Mouse (Mus musculus): Measurements from ENCODE around the gene Caly. TPM values are rescaled to one million over a fixed set of nuclear protein-coding genes. Genes with fewer than 3 reads are reported as not detected.

The Caly gene
- polyA plus RNA-seq, 1 experiment from 2014 or later: 11.4 TPM

- Histone ChIP-seq H3K4me3 (ENCODE audit: low read depth, low read length) (no peak overlapping the region), H3K36me3 (ENCODE audit: control insufficient read depth, insufficient read depth, low read length) (no peaks in the 10 kb centered on the region), H3K27ac (ENCODE audit: low read depth, low read length) (no peak overlapping the region), H3K4me2 (ENCODE audit: low read depth) (no peak overlapping the region), H3K9me3 (ENCODE audit: control insufficient read depth, low read length) (no peaks in the 10 kb centered on the region), H3K9ac (ENCODE audit: low read length) (no peak overlapping the region), H3K4me1 (ENCODE audit: control insufficient read depth, insufficient read depth, low read length) (no peaks in the 10 kb centered on the region), H3K27me3 (ENCODE audit: control insufficient read depth, insufficient read depth, low read length) (no peaks in the 10 kb centered on the region)
- WGBS: 43% methylated on average over 1 of the region's 1 CpGs
- ATAC-seq (ENCODE audit: insufficient read depth, low FRiP score, low TSS enrichment) (no peak), DNase-seq (ENCODE audit: low spot score) (no peak)
These were observed 13.2 kb upstream of the Caly start for GRCm38 (mm10) chr7:140095556-140095955.

- no peak for DNase-seq (ENCODE audit: low spot score)
- Histone ChIP-seq H3K4me3 (ENCODE audit: low read depth, low read length) (no peak overlapping the region), H3K4me1 (ENCODE audit: control insufficient read depth, insufficient read depth, low read length) (no peaks in the 10 kb centered on the region), H3K4me2 (ENCODE audit: low read depth) (no peak overlapping the region), H3K36me3 (ENCODE audit: control insufficient read depth, insufficient read depth, low read length) (no peaks in the 10 kb centered on the region), H3K9me3 (ENCODE audit: control insufficient read depth, low read length) (no peaks in the 10 kb centered on the region), H3K9ac (ENCODE audit: low read length) (no peak overlapping the region), H3K27ac (ENCODE audit: low read depth, low read length) (no peak overlapping the region), H3K27me3 (ENCODE audit: control insufficient read depth, insufficient read depth, low read length) (no peaks in the 10 kb centered on the region)
- ATAC-seq (ENCODE audit: insufficient read depth, low FRiP score, low TSS enrichment): no peak
- 66% methylated on average over 5 of the region's 5 CpGs for WGBS
These were observed 12.6 kb upstream of the Caly start for GRCm38 (mm10) chr7:140094954-140095353.

- Histone ChIP-seq H3K4me1 (ENCODE audit: control insufficient read depth, insufficient read depth, low read length) (no peaks in the 10 kb centered on the region), H3K36me3 (ENCODE audit: control insufficient read depth, insufficient read depth, low read length) (no peaks in the 10 kb centered on the region), H3K9ac (ENCODE audit: low read length) (no peak within 1 kb of the TSS), H3K4me3 (ENCODE audit: low read depth, low read length) (no peak within 1 kb of the TSS), H3K9me3 (ENCODE audit: control insufficient read depth, low read length) (no peaks in the 10 kb centered on the region), H3K27ac (ENCODE audit: low read depth, low read length) (no peak within 1 kb of the TSS), H3K4me2 (ENCODE audit: low read depth) (no peak within 1 kb of the TSS), H3K27me3 (ENCODE audit: control insufficient read depth, insufficient read depth, low read length) (no peaks in the 10 kb centered on the region)
- no peak for ATAC-seq (ENCODE audit: insufficient read depth, low FRiP score, low TSS enrichment)
- DNase-seq (ENCODE audit: low spot score): no peak
- whole genome bisulfite sequencing: 58% methylated on average over 5 of the region's 5 CpGs
These were observed 10.7 kb upstream of the Caly start, which contains the start of gene Prap1 for GRCm38 (mm10) chr7:140092924-140093528. Prap1 (plus strand) TSS chr7:140093395.

- no peak overlapping the region for H3K9ac ChIP-seq (ENCODE audit: low read length)
- no peaks in the 10 kb centered on the region for H3K4me1 ChIP-seq (ENCODE audit: control insufficient read depth, insufficient read depth, low read length)
- 81% methylated on average over 10 of the region's 10 CpGs for WGBS
- H3K27me3 ChIP-seq (ENCODE audit: control insufficient read depth, insufficient read depth, low read length): no peaks in the 10 kb centered on the region
- DNase-seq (ENCODE audit: low spot score) (no peak), ATAC-seq (ENCODE audit: insufficient read depth, low FRiP score, low TSS enrichment) (no peak)
- no peak overlapping the region for H3K27ac ChIP-seq (ENCODE audit: low read depth, low read length)
- H3K36me3 ChIP-seq (ENCODE audit: control insufficient read depth, insufficient read depth, low read length): no peaks in the 10 kb centered on the region
- H3K4me2 ChIP-seq (ENCODE audit: low read depth): no peak overlapping the region
- H3K9me3 ChIP-seq (ENCODE audit: control insufficient read depth, low read length): no peaks in the 10 kb centered on the region
- H3K4me3 ChIP-seq (ENCODE audit: low read depth, low read length): no peak overlapping the region
These were observed 8.3 kb upstream of the Caly start for GRCm38 (mm10) chr7:140090601-140091000.

- peaks cover 24% of the 10 kb centered on the region for H3K27me3 ChIP-seq (ENCODE audit: control insufficient read depth, insufficient read depth, low read length)
- DNase-seq (ENCODE audit: low spot score) (no peak), ATAC-seq (ENCODE audit: insufficient read depth, low FRiP score, low TSS enrichment) (0 out of 2 replicates have a peak, but pooled peaks have one; percentile 25)
- peak overlapping the region; percentile 50 for H3K4me2 ChIP-seq (ENCODE audit: low read depth)
- no peaks in the 10 kb centered on the region for H3K36me3 ChIP-seq (ENCODE audit: control insufficient read depth, insufficient read depth, low read length)
- H3K27ac ChIP-seq (ENCODE audit: low read depth, low read length): no peak overlapping the region
- H3K9ac ChIP-seq (ENCODE audit: low read length): peak overlapping the region; percentile 18
- 15% methylated on average over 20 of the region's 20 CpGs for WGBS
- peak overlapping the region; percentile 27 for H3K4me3 ChIP-seq (ENCODE audit: low read depth, low read length)
- H3K4me1 ChIP-seq (ENCODE audit: control insufficient read depth, insufficient read depth, low read length): peaks cover 14% of the 10 kb centered on the region
- no peaks in the 10 kb centered on the region for H3K9me3 ChIP-seq (ENCODE audit: control insufficient read depth, low read length)
These were observed 723 bp downstream of the Caly start for GRCm38 (mm10) chr7:140081408-140082241.

- Histone ChIP-seq H3K4me2 (ENCODE audit: low read depth) (peak overlapping the region; percentile 50), H3K4me3 (ENCODE audit: low read depth, low read length) (peak overlapping the region; percentile 27), H3K27ac (ENCODE audit: low read depth, low read length) (peak overlapping the region; percentile 40; the same call in 1 of the 2 replicates), H3K36me3 (ENCODE audit: control insufficient read depth, insufficient read depth, low read length) (no peaks in the 10 kb centered on the region), H3K27me3 (ENCODE audit: control insufficient read depth, insufficient read depth, low read length) (peaks cover 24% of the 10 kb centered on the region), H3K9me3 (ENCODE audit: control insufficient read depth, low read length) (no peaks in the 10 kb centered on the region), H3K4me1 (ENCODE audit: control insufficient read depth, insufficient read depth, low read length) (peaks cover 14% of the 10 kb centered on the region), H3K9ac (ENCODE audit: low read length) (peak overlapping the region; percentile 23; the same call in 1 of the 2 replicates)
- peak; percentile 91 for DNase-seq (ENCODE audit: low spot score)
- peak; percentile 80 for ATAC-seq (ENCODE audit: insufficient read depth, low FRiP score, low TSS enrichment)
- 3% methylated on average over 24 of the region's 24 CpGs for WGBS
These were observed 1.7 kb downstream of the Caly start for GRCm38 (mm10) chr7:140080503-140081156.

GRCm38 (mm10) chr7:140078711-140079110 is 3.6 kb downstream of the Caly start:
- Histone ChIP-seq H3K27ac (ENCODE audit: low read depth, low read length) (no peak overlapping the region), H3K9me3 (ENCODE audit: control insufficient read depth, low read length) (no peaks in the 10 kb centered on the region), H3K4me1 (ENCODE audit: control insufficient read depth, insufficient read depth, low read length) (peaks cover 14% of the 10 kb centered on the region), H3K27me3 (ENCODE audit: control insufficient read depth, insufficient read depth, low read length) (peaks cover 24% of the 10 kb centered on the region), H3K9ac (ENCODE audit: low read length) (no peak overlapping the region), H3K4me3 (ENCODE audit: low read depth, low read length) (no peak overlapping the region), H3K36me3 (ENCODE audit: control insufficient read depth, insufficient read depth, low read length) (no peaks in the 10 kb centered on the region), H3K4me2 (ENCODE audit: low read depth) (no peak overlapping the region)
- ATAC-seq (ENCODE audit: insufficient read depth, low FRiP score, low TSS enrichment) (no peak), DNase-seq (ENCODE audit: low spot score) (peak; percentile 83)
- 5% methylated on average over 5 of the region's 5 CpGs for WGBS

- Histone ChIP-seq H3K4me3 (ENCODE audit: low read depth, low read length) (no peak overlapping the region), H3K4me1 (ENCODE audit: control insufficient read depth, insufficient read depth, low read length) (peaks cover 14% of the 10 kb centered on the region), H3K9me3 (ENCODE audit: control insufficient read depth, low read length) (no peaks in the 10 kb centered on the region), H3K27ac (ENCODE audit: low read depth, low read length) (no peak overlapping the region), H3K4me2 (ENCODE audit: low read depth) (no peak overlapping the region), H3K9ac (ENCODE audit: low read length) (no peak overlapping the region), H3K27me3 (ENCODE audit: control insufficient read depth, insufficient read depth, low read length) (peaks cover 24% of the 10 kb centered on the region), H3K36me3 (ENCODE audit: control insufficient read depth, insufficient read depth, low read length) (no peaks in the 10 kb centered on the region)
- DNase-seq (ENCODE audit: low spot score) (no peak), ATAC-seq (ENCODE audit: insufficient read depth, low FRiP score, low TSS enrichment) (no peak)
- WGBS: 83% methylated on average over 6 of the region's 6 CpGs
These were observed 4.7 kb downstream of the Caly start for GRCm38 (mm10) chr7:140077698-140078097.

Measured in neural tube, embryonic 11.5 days (tissue).